Mouse (Mus musculus) spleen, adult 2 months (tissue): ENCODE data around the gene Gpc4. TPM values are rescaled to one million over a fixed set of nuclear protein-coding genes. Genes with fewer than 3 reads are reported as not detected.

Experiments used
- DNase-seq, 2 experiments: peaks; one replicate each; pipeline versions ENCODE4 v3.0.0 to v3.0.0-alpha.2; 2012 to 2021; ENCODE audit warnings: low spot score in 2 of 2, low read depth in 1 of 2
- H3K27ac ChIP-seq: fragments of 200-500 bp; 2 replicates; pipeline ENCODE4 v1.5.1; 2012; ENCODE audit warnings: low read length, inconsistent platforms; ENCODE audit not compliant: insufficient read depth
- H3K27me3 ChIP-seq: fragments of 200-500 bp; 2 replicates; pipeline ENCODE4 v1.6.1; 2012; ENCODE audit warnings: mild to moderate bottlenecking, moderate library complexity, low read length, inconsistent platforms; ENCODE audit not compliant: control insufficient read depth, insufficient read depth
- H3K36me3 ChIP-seq: fragments of 200-500 bp; 2 replicates; pipeline ENCODE4 v1.6.1; 2012; ENCODE audit warnings: mild to moderate bottlenecking, low read length, inconsistent platforms; ENCODE audit not compliant: control insufficient read depth, insufficient read depth
- H3K4me1 ChIP-seq: fragments of 200-500 bp; 2 replicates; pipeline ENCODE4 v1.6.1; 2011; ENCODE audit warnings: inconsistent platforms; ENCODE audit not compliant: control insufficient read depth, insufficient read depth, insufficient read length
- H3K4me3 ChIP-seq: fragments of 200-500 bp; 2 replicates; pipeline ENCODE4 v1.5.1; 2011; ENCODE audit warnings: mild to moderate bottlenecking, inconsistent platforms; ENCODE audit not compliant: insufficient read depth, insufficient read length; ENCODE audit errors: extremely low read depth
- CTCF ChIP-seq: fragments of 200-500 bp; IDR thresholded peaks from 2 replicates; pipeline ENCODE4 v1.5.1; 2011; ENCODE audit warnings: mild to moderate bottlenecking, inconsistent platforms; ENCODE audit not compliant: insufficient read depth, insufficient read length, insufficient replicate concordance; ENCODE audit errors: extremely low read depth
- POLR2A ChIP-seq: fragments of 200-500 bp; IDR thresholded peaks from 2 replicates; pipeline ENCODE4 v1.6.1; 2011; ENCODE audit warnings: low read depth, low read length, inconsistent platforms
- whole genome bisulfite sequencing: fragments of 180-500 bp; shearing (Covaris S2); methylation state at CpG from one replicate; pipeline ENCODE4 v1.1.7; 2018; 5-methylcytosine and 5-hydroxymethylcytosine counted together
- polyA plus RNA-seq: library from polyadenylated mRNA; depleted of rRNA; stranded (reverse); fragments of >200 nt; gene quantifications from 2 replicates; pipeline ENCODE4 v1.2.3, GENCODE M21; 2012; rRNA removed

Gene Gpc4
- polyA plus RNA-seq, 1 experiment, result 3.9 TPM

DNA sequence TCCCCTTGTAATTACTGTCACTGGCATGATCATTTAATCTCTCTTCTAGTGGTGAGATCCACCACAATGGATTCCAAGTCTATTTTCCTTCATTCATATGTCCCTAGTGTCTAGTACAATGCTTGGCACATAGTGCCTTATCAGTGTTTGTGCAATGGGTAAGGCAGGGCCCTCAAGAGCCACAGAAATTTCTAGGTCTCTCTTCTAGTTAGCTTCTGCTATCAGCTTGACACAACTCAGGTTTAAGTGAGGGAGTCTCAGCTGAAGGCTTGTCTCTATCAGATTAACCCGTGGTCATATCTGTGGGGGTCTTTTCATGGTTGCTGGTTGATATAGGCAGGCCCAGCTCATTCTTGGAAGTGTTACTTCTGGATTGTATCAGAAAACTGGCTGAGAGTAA, 125.2 kb downstream of the Gpc4 start:
- Histone ChIP-seq H3K27me3 (no peaks in the 10 kb centered on the region), H3K4me1 (no peaks in the 10 kb centered on the region), H3K36me3 (no peaks in the 10 kb centered on the region), H3K27ac (no peak overlapping the region), H3K4me3 (no peak overlapping the region)
- DNase-seq, result no peak
- TF ChIP-seq CTCF, result no peak
- TF ChIP-seq POLR2A, result no peak
- 52% methylated on average over 1 of the region's 1 CpGs for WGBS

DNA sequence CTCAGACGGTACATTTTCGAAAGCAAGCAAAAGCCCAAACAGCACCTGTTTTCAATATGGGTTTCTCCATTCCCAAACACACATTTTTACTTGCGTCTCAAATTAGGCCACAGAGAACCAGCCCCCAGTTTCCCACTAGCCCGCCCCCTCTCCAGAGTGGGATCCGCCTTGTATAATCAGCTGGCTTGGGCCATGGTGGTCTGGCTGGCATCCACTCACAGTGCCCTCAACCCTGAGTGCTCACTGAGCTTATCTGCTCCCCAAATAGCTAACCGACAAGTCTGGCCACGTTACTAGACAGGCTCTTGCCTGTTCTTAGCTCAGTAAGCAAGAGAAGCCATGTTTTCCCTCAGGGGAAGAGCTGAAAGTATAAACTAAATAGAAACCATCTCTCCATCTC, 134.9 kb downstream of the Gpc4 start:
- Histone ChIP-seq H3K4me1 (no peaks in the 10 kb centered on the region), H3K27me3 (no peaks in the 10 kb centered on the region), H3K27ac (no peak overlapping the region), H3K36me3 (no peaks in the 10 kb centered on the region), H3K4me3 (no peak overlapping the region)
- 81% methylated on average over 7 of the region's 7 CpGs for WGBS
- TF ChIP-seq CTCF (no peak), POLR2A (no peak)
- no peak for DNase-seq

DNA sequence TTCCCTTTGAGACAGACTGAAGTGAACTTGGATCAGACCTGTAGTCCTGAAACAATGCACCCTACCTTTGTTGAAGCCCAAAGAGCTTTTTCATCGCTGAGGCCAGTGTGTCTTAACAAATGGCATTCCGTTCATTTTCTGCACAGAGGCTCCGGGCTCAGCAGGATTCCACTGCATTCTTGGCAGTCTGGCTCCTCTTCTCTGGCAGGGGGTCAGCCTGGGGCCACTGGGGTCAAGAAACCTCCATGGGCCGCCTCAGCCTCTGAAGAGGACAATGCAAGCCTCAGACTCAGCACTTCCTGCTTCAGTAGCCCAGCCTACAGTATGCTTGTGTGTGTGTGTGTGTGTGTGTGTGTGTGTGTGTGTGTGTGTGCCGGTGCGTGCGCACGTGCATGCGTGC, 147.4 kb downstream of the Gpc4 start:
- no peak overlapping the region for H3K27ac ChIP-seq
- H3K36me3 ChIP-seq, result no peaks in the 10 kb centered on the region
- no peak for TF ChIP-seq POLR2A
- no peak for TF ChIP-seq CTCF
- no peak overlapping the region for H3K4me3 ChIP-seq
- DNase-seq, result no peak
- H3K4me1 ChIP-seq, result no peaks in the 10 kb centered on the region
- no peaks in the 10 kb centered on the region for H3K27me3 ChIP-seq
- 74% methylated on average over 9 of the region's 9 CpGs for WGBS

Other genes starting within 250 kb of the Gpc4 start
- not detected in 2 replicates for gene 1700080O16Rik, start 192.5 kb downstream of the Gpc4 start, polyA plus RNA-seq